Mouse (Mus musculus): Measurements from ENCODE around the gene B3galt2. TPM values are rescaled to one million over a fixed set of nuclear protein-coding genes. Genes with fewer than 3 reads are reported as not detected.
A peak's percentile ranks its signal among the peaks of the same experiment; 100 is the strongest.

Gene B3galt2
- 2.1 and 2.4 TPM in 2 replicates for polyA plus RNA-seq (2016; fragmentation: Nextera tagmentation; extraction: Ambion mirVana)

- no peaks in the 10 kb centered on the region for H3K36me3 ChIP-seq
- peak within 1 kb of the TSS; percentile 42 for H3K4me2 ChIP-seq (replicated peaks)
- H3K4me1 ChIP-seq, result no peaks in the 10 kb centered on the region
- no peaks in the 10 kb centered on the region for H3K9me3 ChIP-seq (replicated peaks)
- peak within 1 kb of the TSS; percentile 60 for H3K9ac ChIP-seq
- H3K4me3 ChIP-seq, result peak within 1 kb of the TSS; percentile 38
- 36% methylated on average over 15 of the region's 15 CpGs for WGBS
- peak within 1 kb of the TSS; percentile 92 for H3K27ac ChIP-seq
- H3K27me3 ChIP-seq, result no peaks in the 10 kb centered on the region
- ATAC-seq (ENCODE audit: low FRiP score), result peak; percentile 90
Measured at GRCm38 (mm10) chr1:143640650-143641407, at the start of gene B3galt2. TSS of gene B3galt2 (plus strand) at chr1:143640664.

DNA sequence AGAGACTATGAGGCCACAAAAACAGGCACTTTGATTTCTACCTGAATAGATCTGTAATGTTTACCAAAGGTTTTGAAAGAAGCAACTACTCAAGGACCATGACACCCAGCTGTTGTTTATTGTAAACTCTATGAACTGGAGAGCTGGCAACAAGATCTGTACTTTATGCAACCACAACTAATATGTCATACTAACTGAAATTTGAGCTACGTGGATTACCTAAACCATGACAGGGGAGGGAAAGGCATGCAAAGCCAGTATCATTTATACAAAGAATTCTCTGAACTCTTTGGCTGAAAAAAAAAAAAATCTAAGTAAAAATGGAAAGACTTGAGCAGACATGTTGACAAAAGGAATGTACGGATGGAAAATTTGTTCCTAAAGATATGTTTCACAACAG, 43.6 kb upstream of the B3galt2 start:
- no peaks in the 10 kb centered on the region for H3K4me1 ChIP-seq
- H3K9ac ChIP-seq, result no peak overlapping the region
- H3K27ac ChIP-seq, result no peak overlapping the region
- 88% methylated on average over 2 of the region's 2 CpGs for WGBS
- H3K36me3 ChIP-seq, result no peaks in the 10 kb centered on the region
- no peaks in the 10 kb centered on the region for H3K9me3 ChIP-seq (replicated peaks)
- H3K4me3 ChIP-seq, result no peak overlapping the region
- no peaks in the 10 kb centered on the region for H3K27me3 ChIP-seq
- H3K4me2 ChIP-seq (replicated peaks), result no peak overlapping the region
- no peak for ATAC-seq (ENCODE audit: low FRiP score)

DNA sequence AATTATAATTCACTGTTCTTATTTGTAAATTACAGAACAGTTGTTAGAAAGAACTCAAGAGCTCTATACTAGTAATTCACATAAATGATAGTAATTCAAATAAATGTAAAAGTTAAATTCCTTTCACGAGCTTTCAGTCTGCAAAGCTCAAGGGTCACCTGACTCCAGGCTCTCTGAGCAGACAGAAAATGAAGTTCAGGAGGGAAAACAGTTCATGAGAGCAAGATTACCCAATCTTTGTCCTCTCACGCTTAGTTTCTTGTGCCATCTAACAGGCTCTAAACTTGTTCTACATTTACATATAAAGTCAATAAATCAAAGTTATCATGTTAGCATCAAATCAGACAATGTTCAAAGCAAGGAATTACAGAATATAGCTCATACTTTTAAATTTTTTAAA, 31.6 kb upstream of the B3galt2 start:
- H3K27me3 ChIP-seq, result no peaks in the 10 kb centered on the region

GRCm38 (mm10) chr1:143612901-143613300, 27.6 kb upstream of the B3galt2 start:
- Histone ChIP-seq H3K4me2 (replicated peaks) (no peak overlapping the region), H3K4me3 (no peak overlapping the region), H3K27ac (no peak overlapping the region), H3K9ac (no peak overlapping the region), H3K9me3 (replicated peaks) (no peaks in the 10 kb centered on the region), H3K36me3 (peaks cover 10% of the 10 kb centered on the region), H3K27me3 (no peaks in the 10 kb centered on the region), H3K4me1 (no peaks in the 10 kb centered on the region)
- no peak for ATAC-seq (ENCODE audit: low FRiP score)
- 95% methylated on average over 2 of the region's 2 CpGs for WGBS

More for the DNA sequence above, 31.6 kb upstream of the B3galt2 start:
- H3K4me2 ChIP-seq (replicated peaks), result no peak overlapping the region
- H3K4me1 ChIP-seq, result no peaks in the 10 kb centered on the region
- WGBS, result 92% methylated on average over 2 of the region's 2 CpGs
- no peak overlapping the region for H3K9ac ChIP-seq
- ATAC-seq (ENCODE audit: low FRiP score), result no peak
- peaks cover 6% of the 10 kb centered on the region; the same call in 1 of the 2 replicates for H3K36me3 ChIP-seq
- H3K4me3 ChIP-seq, result no peak overlapping the region
- no peaks in the 10 kb centered on the region for H3K9me3 ChIP-seq (replicated peaks)
- H3K27ac ChIP-seq, result no peak overlapping the region

- Histone ChIP-seq H3K9ac (no peak overlapping the region), H3K4me2 (replicated peaks) (no peak overlapping the region), H3K9me3 (replicated peaks) (no peaks in the 10 kb centered on the region), H3K36me3 (peaks cover 4% of the 10 kb centered on the region; the same call in 1 of the 2 replicates), H3K4me1 (no peaks in the 10 kb centered on the region), H3K4me3 (no peak overlapping the region), H3K27me3 (no peaks in the 10 kb centered on the region), H3K27ac (no peak overlapping the region)
- ATAC-seq (ENCODE audit: low FRiP score), result no peak
- 42% methylated on average over 2 of the region's 2 CpGs for WGBS
Measured at GRCm38 (mm10) chr1:143619760-143620159, 20.7 kb upstream of the B3galt2 start.

GRCm38 (mm10) chr1:143621930-143622329, 18.5 kb upstream of the B3galt2 start:
- H3K27ac ChIP-seq, result no peak overlapping the region
- peaks cover 10% of the 10 kb centered on the region for H3K36me3 ChIP-seq
- no peaks in the 10 kb centered on the region for H3K4me1 ChIP-seq
- no peak overlapping the region for H3K4me2 ChIP-seq (replicated peaks)
- no peak for ATAC-seq (ENCODE audit: low FRiP score)
- no peak overlapping the region for H3K4me3 ChIP-seq
- no peaks in the 10 kb centered on the region for H3K9me3 ChIP-seq (replicated peaks)
- H3K9ac ChIP-seq, result no peak overlapping the region
- H3K27me3 ChIP-seq, result no peaks in the 10 kb centered on the region

DNA sequence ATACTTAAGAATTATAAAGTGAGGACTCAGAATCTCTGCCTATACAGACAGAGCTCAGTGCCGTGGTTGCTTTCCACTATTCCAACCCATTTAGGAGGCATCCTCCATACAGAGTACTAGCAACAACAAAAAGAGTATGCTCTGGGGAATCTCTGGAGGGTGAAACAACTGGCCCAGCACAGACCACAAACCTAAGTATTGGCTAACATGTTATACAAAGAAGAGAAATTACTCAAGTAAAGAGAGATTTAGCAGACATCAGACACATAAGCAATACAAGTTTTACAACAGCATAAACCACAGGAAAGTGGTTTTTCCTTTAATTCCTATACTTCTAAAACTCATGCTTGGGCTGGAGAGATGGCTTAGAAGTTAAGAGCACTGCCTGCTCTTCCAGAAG, 17.8 kb upstream of the B3galt2 start:
- Histone ChIP-seq H3K27me3 (no peaks in the 10 kb centered on the region), H3K4me3 (no peak overlapping the region), H3K9ac (no peak overlapping the region), H3K27ac (no peak overlapping the region), H3K36me3 (peaks cover 10% of the 10 kb centered on the region), H3K4me1 (no peaks in the 10 kb centered on the region), H3K4me2 (replicated peaks) (no peak overlapping the region), H3K9me3 (replicated peaks) (no peaks in the 10 kb centered on the region)
- no peak for ATAC-seq (ENCODE audit: low FRiP score)
- 97% methylated on average over 1 of the region's 1 CpGs for WGBS

GRCm38 (mm10) chr1:143631337-143631736, 9.1 kb upstream of the B3galt2 start:
- Histone ChIP-seq H3K9ac (no peak overlapping the region), H3K36me3 (peaks cover 6% of the 10 kb centered on the region), H3K4me3 (no peak overlapping the region), H3K4me2 (replicated peaks) (no peak overlapping the region), H3K9me3 (replicated peaks) (no peaks in the 10 kb centered on the region), H3K27me3 (no peaks in the 10 kb centered on the region), H3K4me1 (no peaks in the 10 kb centered on the region), H3K27ac (no peak overlapping the region)
- no peak for ATAC-seq (ENCODE audit: low FRiP score)
- 62% methylated on average over 7 of the region's 7 CpGs for WGBS

DNA sequence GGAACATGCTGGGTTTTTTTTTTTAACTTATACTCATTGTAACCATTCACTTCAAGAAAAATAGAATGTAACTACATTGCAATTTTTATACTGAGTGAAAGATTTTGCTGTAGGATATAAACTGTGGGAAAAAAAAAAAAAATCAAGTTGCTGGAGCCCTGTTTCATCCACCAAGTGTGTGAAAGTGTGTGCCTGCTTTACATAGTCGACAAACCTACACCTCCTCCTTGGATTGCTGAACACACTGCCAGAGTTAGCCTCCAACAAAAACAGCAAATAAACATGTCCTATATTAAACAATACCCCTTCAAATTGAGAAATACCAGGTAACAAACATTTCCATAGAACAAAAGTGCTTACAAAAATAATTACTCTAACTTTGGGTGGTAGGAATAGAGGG, 8.1 kb upstream of the B3galt2 start:
- no peak overlapping the region for H3K4me3 ChIP-seq
- H3K27me3 ChIP-seq, result no peaks in the 10 kb centered on the region
- no peaks in the 10 kb centered on the region for H3K36me3 ChIP-seq
- H3K4me1 ChIP-seq, result no peaks in the 10 kb centered on the region
- no peak overlapping the region for H3K9ac ChIP-seq
- no peak overlapping the region for H3K4me2 ChIP-seq (replicated peaks)
- no peaks in the 10 kb centered on the region for H3K9me3 ChIP-seq (replicated peaks)
- H3K27ac ChIP-seq, result no peak overlapping the region
- 93% methylated on average over 1 of the region's 1 CpGs for WGBS
- no peak for ATAC-seq (ENCODE audit: low FRiP score)

DNA sequence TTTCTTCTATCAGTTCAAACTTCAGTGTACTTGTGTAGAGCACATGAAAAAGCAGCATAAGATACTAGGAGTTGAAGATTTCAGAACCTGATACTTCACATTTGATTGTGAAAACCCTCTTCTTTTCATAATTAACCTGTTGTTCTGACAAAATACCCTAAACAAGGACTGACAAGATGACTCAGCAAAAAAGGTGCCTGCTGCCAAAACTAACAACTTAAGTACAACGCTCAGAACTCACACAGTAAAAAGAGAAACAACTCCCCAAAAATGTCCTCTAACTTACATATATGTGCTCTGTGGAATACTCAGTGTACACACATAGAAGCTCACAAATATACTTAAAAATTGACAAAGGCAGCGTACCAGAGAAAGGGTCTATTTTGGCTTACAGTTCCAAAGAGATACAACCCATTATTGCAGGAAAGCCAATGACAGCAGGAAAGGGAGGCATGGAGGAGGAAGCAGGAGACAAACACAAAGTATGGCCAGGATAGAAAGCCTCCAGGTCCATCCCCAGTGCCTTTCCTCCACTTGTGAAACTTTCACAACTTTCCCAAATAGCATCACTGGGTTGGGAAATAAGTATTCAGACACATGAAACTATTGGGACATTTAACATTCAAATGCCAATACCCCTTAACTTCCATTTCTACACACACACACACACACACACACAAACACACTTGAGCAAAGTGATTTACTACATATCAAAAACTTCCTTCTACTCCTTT, 7.4 kb upstream of the B3galt2 start:
- Histone ChIP-seq H3K4me1 (no peaks in the 10 kb centered on the region), H3K27me3 (no peaks in the 10 kb centered on the region), H3K9me3 (replicated peaks) (no peaks in the 10 kb centered on the region), H3K4me2 (replicated peaks) (no peak overlapping the region), H3K36me3 (no peaks in the 10 kb centered on the region), H3K9ac (no peak overlapping the region), H3K27ac (no peak overlapping the region), H3K4me3 (no peak overlapping the region)
- WGBS, result 89% methylated on average over 2 of the region's 2 CpGs
- no peak for ATAC-seq (ENCODE audit: low FRiP score)

DNA sequence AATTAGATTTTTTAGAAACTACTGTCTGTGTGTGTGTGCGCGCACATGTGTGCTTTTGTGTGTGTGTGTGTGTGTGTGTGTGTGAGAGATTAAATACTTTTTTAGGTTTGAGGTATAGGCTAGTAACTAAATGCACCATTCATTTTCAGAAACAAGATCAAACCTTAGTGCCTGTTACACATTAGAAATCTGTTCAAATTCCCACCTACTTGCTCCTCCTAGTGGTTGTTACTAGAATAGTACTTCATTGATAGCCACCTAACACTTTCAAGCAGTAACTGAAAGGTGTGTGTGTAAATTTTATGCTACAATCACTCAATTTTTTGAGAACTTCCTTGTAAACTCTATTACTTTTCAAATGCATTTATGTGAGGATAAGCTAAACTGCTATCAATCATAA, 3.8 kb downstream of the B3galt2 start:
- ATAC-seq (ENCODE audit: low FRiP score), result peak; percentile 30; the same call in 1 of the 2 replicates
- Histone ChIP-seq H3K4me2 (replicated peaks) (peak overlapping the region; percentile 21; the same call in 1 of the 2 replicates), H3K27me3 (no peaks in the 10 kb centered on the region), H3K9ac (no peak overlapping the region), H3K36me3 (no peaks in the 10 kb centered on the region; the same call in 1 of the 2 replicates), H3K27ac (no peak overlapping the region), H3K9me3 (replicated peaks) (no peaks in the 10 kb centered on the region), H3K4me1 (0 out of 2 replicates have a peak, but pooled peaks cover 3% of the 10 kb centered on the region), H3K4me3 (no peak overlapping the region)
- WGBS, result 95% methylated on average over 2 of the region's 2 CpGs

DNA sequence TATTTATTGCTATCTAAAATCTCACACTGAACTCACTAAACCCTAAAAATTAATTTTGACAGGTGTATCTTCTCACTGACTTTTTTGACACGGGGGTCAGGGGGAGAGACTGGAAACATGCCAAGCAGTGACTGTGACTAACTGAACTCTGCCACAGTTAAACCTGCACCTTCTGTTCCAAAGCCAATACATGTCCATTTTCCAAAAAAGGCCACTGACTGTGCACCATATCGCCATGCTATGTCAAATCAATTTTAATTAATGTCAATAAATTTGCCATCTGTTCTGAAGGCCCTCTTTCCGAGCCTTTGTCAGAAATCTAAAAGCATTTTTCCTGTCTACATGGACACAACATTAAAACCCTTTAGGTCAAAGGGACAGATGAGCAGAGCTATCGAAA, 4.9 kb downstream of the B3galt2 start:
- Histone ChIP-seq H3K4me3 (no peak overlapping the region), H3K27me3 (no peaks in the 10 kb centered on the region), H3K4me1 (0 out of 2 replicates have a peak, but pooled peaks cover 3% of the 10 kb centered on the region), H3K9ac (no peak overlapping the region), H3K4me2 (replicated peaks) (0 out of 2 replicates have a peak overlapping the region, but pooled peaks have one; percentile 6), H3K27ac (no peak overlapping the region), H3K36me3 (peaks cover 1% of the 10 kb centered on the region; the same call in 1 of the 2 replicates), H3K9me3 (replicated peaks) (no peaks in the 10 kb centered on the region)
- 0 out of 2 replicates have a peak, but pooled peaks have one; percentile 35 for ATAC-seq (ENCODE audit: low FRiP score)
- WGBS, result 52% methylated on average over 4 of the region's 4 CpGs
